Mouse (Mus musculus) forebrain, embryonic 12.5 days (tissue): Measurements from ENCODE around the gene Gm9049. TPM values are rescaled to one million over a fixed set of nuclear protein-coding genes. Genes with fewer than 3 reads are reported as not detected.

ENCODE experiments used
- polyA plus RNA-seq: library from polyadenylated mRNA; unstranded; fragments of >200 nt; fragmentation: Nextera tagmentation; extraction: Ambion mirVana; gene quantifications from 2 replicates; pipeline ENCODE4 v1.2.1, GENCODE M21; 2016

Gene Gm9049
- polyA plus RNA-seq, 1 experiment from 2014 or later = not detected

Other genes starting within 250 kb of the Gm9049 start
- 62.2 and 63.8 TPM in 2 replicates for gene Mdm1, start 212.3 kb downstream of the Gm9049 start, polyA plus RNA-seq
- gene Il22, start 149.2 kb downstream of the Gm9049 start, polyA plus RNA-seq = 0.17 TPM in 1 of 2 replicates, not detected in the other
- 0.09 and 0.10 TPM in 2 replicates for gene Gm32717, start 113.3 kb downstream of the Gm9049 start, polyA plus RNA-seq
- gene Gm32802, start 95.4 kb downstream of the Gm9049 start, polyA plus RNA-seq = 0.09 and 0.10 TPM in 2 replicates
- gene Iltifb, start 59.1 kb downstream of the Gm9049 start, polyA plus RNA-seq = not detected in 2 replicates
- gene Gm9040, start 27.1 kb downstream of the Gm9049 start, polyA plus RNA-seq = not detected in 2 replicates
- not detected in 2 replicates for gene Gm9044, start 21.7 kb downstream of the Gm9049 start, polyA plus RNA-seq
- gene Gm9045, start 16.3 kb downstream of the Gm9049 start, polyA plus RNA-seq = 0.08 TPM in 1 of 2 replicates, not detected in the other
- not detected in 2 replicates for gene Gm9046, start 10.8 kb downstream of the Gm9049 start, polyA plus RNA-seq
- gene Gm9048, start 5.4 kb downstream of the Gm9049 start, polyA plus RNA-seq = not detected in 2 replicates
- gene Ifng, start 86.9 kb upstream of the Gm9049 start, polyA plus RNA-seq = not detected in 2 replicates